Mouse (Mus musculus): Measurements from ENCODE around the gene Crybb1.

Crybb1 gene

DNA sequence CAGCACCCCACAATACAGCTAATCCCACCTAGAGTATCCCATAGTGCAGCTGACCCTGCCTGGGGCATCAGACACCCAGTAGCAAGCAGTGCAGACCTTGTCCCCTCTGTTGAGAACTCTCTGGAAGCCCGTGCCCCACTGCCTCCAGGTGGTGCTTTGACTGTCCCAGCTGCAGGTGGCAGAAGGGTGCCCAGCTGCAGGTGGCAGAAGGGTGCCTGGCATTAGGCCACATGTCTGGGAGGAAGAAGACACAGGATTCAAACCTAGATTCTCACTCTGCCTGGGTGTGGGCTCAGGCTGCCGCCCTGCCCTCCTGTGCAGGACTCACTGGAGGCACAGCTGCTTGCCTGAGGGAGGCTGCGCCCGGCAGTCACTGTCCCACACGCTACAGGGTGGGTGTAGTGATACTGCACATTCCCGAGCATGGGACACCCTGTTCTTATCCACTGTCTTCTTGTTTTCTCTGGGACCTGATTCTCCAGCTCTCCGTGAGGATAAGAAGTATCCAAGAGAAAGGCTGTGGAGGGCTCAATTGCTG, 30.0 kb downstream of the Crybb1 start:
- in situ Hi-C loops (cut with MboI, MseI), result no loop called here

DNA sequence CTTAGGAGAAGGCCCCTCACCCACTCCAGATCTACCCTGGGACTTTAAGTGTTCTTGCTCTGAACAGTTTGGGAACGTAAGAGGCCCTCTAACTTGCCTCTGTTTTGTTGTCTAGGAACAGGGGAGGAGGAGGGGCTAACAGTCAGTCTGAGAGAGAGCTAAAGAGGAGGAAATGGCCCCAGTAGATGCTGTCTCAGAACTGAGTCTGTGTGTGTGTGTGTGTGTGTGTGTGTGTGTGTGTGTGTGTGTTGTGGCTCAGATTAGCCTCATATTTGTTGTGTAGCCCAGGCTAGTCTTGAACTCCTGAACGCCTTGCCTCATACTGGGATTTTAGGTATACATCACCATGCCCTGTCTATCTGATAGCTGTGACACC, 31.0 kb downstream of the Crybb1 start:
- in situ Hi-C loops (cut with MboI, MseI), result no loop called here

DNA sequence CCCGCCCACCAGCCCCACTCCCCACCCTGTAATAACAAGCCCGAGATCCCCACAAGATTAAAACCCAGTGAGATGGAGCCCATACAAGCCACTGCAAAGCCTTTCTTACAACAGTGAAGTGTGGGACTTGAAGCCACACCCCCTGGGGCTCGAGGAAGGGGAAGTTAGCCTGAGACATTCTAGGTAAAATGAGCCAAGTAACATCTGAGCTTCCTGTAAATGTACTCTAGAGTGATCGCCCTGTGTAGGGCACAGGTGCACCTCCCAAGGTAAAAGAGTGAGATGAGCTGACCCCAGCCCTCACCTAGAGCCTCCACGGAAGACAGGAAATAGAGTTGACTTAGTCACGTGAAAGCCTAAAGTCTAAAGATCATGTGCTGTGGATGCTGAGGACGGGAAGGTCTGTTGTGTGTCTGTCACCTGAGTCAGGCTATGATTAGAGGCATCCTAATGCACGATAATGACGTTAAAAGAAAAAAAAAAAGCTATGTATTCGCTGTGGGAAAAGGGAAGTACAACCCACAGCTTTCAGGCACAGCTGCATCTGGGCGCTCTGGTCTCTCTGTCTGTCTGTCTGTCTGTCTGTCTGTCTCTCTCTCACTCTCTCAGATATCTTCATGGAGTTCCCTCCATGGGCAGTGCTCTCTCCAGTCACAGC, 31.5 kb downstream of the Crybb1 start:
- in situ Hi-C loops (cut with MboI, MseI), result no loop called here

DNA sequence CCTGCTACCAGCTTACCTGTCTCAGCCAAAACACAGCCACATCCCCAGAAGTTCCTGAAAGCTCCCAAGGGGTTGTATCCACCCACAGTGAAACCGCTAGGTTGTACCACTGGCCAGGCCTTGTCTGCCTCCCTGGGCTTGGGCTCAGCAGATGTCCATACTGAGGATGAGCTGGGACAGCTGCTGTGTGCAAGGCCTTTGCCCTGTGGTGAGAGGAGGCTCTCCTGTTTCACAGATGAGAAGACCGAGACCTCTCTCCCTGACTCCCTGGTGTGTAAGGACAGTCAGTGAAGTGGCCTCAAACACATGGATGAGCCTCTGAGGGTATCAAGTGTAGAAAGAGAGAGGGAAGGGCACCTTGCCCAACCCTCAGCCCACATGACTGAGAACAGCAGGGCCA, 32.0 kb downstream of the Crybb1 start:
- in situ Hi-C loops (cut with MboI, MseI), result no loop called here

DNA sequence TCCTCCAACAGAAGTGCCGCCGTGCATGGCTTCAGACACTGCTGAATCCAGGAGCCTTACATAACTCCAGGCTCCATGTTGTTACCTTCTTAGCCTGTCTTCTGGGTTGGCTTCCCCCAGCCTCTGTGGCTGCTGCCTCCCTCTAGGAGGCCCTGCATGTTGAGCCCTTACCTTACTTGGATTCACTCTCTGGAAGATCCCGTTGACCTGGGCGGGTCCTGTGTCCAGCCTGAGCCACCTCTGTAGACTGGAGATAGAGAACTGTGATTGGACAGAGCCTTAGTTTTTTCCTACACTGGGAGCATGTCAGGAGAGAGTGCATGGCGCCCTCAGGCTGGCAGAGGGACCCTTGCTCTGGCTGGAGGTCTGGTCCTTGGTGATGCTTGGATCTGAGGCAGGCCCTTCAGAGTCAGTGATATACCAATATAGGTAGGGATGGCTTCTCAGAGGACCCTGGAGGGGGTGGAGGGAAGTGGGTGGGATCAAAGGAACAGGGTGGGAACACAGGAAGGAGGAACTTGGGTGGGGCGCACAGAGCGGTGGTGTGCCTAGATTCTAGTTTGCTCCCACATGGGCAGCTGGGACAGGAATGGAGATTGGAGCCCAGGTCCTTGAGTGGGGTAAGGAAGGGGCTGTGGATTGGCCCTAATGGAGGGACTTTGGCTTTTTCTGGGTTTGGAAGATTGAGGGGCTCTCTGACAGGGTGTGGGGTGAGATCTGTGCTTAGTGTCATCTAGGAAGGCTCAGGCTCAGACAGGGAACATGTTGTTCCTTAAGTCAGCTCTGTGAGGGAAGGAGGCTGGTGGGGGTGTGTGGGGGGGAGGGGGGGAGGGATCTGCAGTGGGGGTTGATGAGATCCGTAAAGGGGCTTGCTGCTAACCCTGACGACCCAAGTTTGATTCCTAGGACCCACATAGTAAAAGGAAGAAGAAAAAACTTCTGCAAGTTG, 32.9 kb downstream of the Crybb1 start:
- in situ Hi-C loops (cut with MboI, MseI), result no loop called here

DNA sequence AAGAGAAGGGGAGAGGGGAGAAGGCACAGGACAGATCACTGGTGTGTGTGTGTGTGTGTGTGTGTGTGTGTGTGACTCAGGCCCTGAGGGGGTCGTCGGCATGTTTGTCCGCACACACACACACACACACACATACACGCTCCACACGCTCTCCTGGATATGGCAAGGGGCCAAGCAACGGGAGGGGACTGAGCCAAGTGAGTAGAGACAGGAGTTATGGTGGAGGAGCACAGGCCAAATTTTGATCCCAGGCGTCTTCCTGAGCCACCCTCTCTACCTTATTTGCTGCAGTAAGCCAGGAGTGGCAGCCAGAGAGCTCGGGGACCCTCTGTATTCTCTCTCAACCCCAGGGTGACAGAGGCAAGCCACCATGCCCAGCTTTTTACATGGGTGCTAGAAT, 33.6 kb downstream of the Crybb1 start:
- in situ Hi-C loops (cut with MboI, MseI), result no loop called here

DNA sequence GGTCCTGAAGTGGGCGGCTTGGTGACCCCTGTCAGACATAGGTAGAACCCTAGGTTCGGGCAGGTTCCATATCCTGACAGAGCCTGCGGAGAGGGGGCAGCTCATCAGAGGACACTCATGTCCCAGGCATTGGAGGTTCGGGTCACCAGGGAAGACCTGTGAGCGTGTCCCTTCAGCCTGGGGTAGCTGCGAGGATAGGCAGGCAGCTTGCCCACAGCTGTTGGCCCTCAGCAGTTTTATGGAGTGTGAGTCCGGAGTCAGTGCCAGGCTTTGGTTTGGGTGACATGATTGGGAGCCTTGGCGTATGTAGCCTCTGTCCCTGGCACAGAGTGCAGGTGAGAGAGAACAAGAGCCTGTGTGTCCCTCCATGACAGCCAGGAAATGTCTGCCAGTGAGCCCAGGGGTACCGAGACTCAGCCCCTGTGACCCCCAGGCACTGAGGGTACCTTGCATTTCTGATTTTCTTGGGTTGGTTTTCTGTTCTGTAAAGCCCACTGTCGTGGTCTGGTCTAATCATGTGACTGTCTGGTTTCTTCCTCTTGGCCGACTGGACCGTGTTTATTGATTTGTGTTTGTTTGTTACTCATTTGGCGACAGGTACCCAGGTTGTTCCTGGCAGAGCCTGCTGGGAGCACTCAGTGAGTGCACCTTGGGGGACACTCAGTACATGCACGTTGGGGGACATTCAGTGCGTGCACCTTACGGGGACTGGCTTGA, 34.4 kb downstream of the Crybb1 start:
- in situ Hi-C loops (cut with MboI, MseI), result no loop called here

DNA sequence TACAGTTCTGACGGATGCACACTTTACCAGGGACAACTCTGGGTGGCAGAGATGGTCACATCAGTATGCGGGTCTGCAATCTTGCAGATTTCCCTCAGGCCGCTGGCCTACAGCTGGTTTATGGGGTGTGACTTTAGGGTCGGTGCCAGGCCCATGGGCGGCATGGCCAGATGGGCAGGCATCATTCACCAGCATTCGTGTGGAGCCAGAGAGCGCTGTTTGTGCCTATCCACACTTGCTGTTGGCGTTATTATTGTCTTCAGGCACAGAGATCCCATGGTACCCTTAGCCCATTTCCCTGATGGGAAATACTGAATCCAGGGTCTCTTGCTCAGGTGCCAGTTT, 34.9 kb downstream of the Crybb1 start:
- in situ Hi-C loops (cut with MboI, MseI), result no loop called here

DNA sequence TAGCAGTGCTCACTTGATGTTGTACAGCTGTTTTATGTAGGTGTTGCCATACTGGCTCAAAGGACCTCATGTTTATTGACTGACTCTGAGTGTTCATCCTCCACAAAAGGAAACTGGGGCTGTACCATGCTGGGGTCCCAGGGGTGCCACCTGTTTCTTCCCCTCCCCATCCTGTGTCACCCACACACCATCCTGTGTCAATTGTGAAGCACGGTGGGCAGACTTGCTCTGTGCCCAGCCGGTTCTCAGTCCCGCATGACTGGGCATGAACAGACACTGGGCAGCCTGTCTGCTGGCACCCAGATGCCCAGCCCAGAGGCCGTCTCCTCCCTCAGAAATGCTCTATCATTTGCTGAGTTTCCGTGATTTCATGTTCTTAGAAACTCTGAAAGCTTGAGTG, 36.3 kb downstream of the Crybb1 start:
- in situ Hi-C loops (cut with MboI, MseI), result no loop called here

DNA sequence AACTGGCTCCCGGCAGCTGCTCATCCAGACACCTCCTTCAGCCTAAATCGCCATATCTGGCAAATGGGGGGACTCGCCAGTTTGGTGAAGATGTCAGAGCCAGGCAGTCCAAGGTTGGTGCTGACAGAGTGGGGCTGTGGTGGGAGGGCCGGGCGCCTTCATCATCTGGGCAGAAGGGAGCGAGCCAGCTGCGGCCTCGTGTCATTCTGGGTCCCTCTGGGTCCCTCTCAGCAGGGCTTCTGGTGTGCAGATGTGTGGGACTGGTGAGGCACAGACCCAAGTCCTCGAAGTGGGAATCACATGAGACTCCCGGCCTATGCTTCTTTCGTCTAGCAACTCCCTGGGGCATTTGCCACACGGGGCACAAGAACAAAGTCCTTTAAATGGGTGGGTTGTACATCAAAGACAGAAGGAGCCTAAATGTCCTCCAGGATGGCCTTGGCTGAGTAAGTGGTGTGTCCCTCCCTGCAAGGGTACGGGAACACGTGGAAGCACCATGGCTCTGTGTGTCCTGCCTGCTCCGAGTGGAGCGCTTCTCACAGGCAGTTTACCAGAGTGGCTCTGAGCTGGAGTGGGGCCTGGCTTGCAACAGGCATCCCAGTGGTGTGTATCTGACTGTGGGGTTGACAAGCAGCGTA, 36.8 kb downstream of the Crybb1 start:
- in situ Hi-C loops (cut with MboI, MseI), result no loop called here

DNA sequence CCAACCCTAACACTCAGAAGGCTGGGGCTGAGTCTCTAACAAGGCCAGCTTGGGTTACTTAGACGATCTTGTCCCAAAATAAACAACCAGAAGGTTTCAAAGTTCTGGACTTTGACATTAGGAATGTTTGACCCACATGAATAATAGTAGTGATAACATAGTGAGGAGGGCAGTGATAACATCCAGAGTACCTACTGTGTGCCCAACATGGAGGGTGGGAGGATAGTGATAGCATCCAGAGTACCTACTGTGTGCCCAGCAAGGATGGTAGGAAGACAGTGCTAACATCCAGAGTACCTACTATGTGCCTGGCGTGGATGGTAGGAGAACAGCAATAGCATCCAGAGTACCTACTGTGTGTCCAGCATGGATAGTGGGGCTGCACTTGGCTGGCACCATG, 38.2 kb downstream of the Crybb1 start:
- in situ Hi-C loops (cut with MboI, MseI), result no loop called here

DNA sequence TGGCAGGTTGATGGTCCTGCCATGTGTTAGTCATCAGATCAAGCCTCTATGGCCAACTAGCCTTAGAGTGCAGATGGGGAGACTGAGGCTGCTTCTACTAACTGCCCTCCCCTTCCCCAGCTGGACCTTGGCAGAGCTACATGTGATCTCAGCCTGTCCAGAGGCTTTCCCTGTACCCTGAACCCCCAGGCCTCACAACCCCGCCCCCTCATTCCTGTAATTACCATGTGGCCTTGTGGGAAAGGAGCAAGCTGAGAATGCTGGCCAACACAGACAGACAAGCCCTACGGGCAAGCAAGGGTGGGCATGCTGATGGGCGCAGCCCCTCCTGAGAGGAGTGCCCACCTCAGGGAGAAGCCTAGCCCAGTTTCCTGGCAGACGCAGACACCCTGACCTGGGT, 39.1 kb downstream of the Crybb1 start:
- in situ Hi-C loops (cut with MboI, MseI), result no loop called here

DNA sequence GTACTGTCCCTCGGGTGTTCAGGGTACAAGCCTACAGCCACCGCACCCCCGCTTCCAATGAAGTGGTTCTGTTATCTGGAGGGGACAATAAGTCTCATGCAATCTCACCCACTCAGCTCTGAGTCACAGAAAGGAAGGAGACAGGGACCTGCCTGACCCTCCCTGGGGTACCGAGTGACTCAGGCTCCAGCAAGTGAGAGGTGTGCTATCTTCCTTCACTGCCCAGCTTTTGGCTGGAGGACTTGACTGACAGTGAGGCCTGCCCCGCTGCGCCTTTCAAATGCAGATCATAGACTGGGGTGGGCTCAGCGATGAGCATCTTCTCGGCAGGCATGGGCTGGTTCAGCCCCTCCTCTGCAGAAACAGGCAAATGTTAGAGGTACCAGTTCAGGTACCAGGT, 39.5 kb downstream of the Crybb1 start:
- in situ Hi-C loops (cut with MboI, MseI), result no loop called here

DNA sequence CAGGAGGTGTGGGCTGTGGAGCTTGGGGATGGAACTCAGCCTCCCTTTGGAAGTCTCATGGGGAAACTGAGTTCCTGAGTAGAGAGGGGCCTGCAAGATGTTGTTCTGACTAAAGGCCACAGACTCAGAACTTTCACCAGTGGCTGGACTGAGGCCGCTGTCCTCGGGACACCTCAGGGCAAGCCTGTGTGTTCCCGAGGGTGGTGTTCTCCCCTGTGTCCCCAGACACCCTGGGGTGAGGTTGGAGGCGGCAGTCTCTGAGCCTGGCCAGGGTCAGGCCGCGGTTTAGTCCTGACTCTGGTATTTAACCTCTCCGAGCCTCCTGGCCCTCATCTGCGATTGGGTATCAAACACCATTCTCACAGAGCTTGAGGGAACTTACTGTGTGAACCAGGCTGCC, 39.9 kb downstream of the Crybb1 start:
- in situ Hi-C loops (cut with MboI, MseI), result no loop called here

DNA sequence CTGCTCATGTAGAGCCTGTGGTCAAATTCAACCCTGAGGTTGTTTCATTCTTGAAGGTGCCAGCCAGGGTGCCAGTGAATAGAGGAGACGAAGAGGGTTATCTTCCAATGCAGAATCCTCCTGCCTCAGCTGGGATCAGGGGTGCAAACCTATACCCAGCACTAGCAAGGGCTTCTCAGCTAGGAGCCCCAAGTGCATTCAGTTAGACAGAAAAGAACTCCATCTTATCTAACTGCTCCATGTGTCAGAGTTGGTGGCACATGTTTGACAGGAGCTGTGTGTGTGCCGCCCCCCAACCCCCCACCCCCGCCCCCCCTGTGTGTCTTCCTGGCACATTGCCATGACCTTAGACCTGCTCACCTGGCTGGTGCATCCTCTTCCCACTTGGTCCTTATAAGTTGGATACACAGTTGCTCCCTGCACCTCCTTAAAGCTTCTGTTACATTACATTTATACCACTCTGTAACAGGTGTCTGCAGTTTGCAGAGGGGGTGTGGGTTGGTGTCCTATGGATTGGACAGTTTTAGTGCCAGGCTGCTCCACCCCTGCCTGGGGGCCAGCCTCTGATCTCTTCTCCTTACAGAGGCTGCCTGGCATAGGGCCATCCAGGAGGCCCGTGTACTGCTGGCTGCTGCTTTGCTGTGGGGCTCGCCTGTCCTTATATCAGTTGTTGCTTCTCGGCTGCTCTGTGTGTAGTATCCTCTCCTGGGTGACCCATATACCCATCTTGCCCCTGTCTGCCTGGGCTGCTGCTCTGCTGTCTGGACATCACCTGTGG, 41.0 kb downstream of the Crybb1 start:
- in situ Hi-C loops (cut with MboI, MseI), result no loop called here

DNA sequence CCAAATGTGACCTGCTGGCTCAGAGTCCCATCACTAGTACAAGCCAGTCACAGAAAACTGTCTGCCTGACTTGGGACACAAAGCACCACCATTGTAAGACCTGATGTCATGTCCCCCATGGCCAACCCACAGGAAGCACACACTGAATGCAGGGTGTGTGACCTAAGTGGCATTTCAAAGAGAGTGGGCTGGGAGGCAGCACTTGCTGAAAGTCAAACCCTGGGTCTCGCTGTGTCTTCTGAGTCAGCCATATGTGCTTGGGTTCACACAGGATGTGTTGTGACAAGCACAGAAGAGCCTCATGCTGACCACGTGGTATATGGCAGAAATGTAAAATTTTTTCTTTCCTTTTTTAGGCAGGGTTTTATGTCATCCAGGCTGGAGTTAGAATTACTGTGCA, 41.6 kb downstream of the Crybb1 start:
- in situ Hi-C loops (cut with MboI, MseI), result no loop called here

DNA sequence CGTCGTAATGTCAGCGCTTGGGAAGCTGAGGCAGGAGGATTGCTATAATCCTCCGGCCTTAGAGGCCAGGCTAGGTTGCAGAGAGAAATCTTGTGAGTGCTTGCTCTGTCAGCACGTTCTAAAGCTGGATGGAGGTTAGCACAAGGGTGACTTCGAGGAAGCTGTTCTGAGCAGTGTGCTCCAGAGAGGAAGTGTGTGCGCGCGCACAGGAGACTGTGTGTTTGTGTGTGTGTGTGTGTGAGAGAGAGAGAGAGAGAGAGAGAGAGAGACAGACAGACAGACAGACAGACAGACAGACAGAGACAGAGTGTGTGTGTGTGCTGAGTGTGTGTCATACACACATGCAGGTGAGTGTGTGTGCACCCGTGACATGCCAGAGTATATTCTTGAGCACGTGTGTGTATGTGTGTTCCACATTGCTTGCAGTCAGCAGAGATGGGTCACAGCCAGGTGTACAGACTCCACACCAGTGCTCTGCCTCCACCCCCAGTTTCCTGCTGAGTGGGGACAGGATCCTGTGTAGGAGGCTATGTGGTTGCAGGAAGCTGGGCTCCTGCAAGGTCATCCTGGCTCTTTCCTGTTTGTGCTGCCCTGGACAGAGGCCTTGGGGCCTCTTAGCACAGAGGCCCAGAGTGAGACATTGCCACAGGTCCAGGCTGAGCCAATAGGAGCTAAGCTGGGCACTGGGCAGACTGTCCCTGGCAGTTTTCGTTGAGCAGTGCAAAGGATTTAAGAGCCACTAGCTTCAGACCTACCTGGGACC, 42.8 kb downstream of the Crybb1 start:
- in situ Hi-C loops (cut with MboI, MseI), result no loop called here

DNA sequence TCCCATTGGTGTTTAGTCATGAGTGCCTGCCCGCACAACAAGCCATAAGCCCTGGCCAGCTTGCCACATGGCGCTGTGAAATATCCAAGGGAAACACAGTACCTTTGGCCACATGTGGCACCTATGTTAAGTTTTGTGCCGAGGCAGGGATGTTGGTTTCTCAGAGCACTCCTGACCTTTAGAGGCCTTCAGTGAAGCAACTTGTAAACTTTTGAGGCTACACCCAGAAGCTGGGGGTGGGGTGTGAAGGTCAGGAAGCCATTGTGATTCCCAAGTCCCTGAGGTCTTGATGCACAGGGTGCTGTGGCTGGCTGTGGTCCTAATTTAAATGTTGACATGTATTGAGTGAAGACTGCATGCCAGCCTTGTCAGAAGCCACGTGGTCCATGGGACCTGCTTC, 43.8 kb downstream of the Crybb1 start:
- in situ Hi-C loops (cut with MboI, MseI), result no loop called here

DNA sequence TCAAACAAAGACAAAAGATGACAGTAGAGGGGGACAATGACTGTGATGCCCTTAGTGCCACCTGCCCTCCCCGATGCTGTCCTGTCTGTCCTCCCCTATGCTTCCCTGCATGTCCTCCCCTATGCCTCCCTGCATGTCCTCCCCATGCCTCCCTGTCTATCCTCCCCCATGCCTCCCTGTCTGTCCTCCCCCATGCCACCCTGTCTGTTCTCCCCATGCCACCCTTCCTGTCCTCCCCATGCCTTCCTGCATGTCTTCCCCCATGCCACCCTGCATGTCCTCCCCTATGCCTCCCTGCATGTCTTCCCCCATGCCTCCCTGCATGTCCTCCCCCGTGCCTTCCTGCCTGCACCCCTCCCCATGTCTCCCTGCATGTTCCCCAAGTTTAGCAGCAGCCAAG, 44.5 kb downstream of the Crybb1 start:
- in situ Hi-C loops (cut with MboI, MseI), result no loop called here

DNA sequence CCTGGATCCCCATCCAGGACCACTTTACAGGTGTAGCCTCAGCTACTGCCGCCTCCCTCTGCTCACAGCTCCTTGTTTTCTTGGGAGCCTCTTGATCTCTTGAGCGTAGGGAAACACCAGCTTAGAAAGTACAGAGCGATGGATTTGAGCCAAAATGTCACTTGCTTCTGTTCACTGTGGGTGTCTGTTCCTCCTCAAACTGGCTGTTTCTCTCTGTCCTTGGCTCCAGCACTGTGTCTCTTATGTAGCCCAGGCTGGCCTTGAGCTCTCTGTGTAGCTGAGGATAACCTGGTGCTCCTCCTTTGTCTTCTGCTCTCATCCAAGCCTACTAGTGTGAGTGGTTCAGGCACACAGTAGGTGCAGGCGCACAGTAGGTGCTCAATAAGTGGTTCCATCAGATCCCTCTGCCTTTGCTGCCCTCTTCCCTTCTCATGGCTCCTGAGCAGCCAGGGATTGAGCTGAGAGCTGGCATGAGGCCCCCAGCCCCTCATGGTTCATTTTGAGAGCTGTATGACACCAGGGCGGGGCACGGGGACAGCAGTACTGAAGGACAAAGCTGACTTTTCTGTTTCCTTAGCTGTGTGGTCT, 45.2 kb downstream of the Crybb1 start:
- in situ Hi-C loops (cut with MboI, MseI), result no loop called here

Measured in T-helper 17 cell (primary cell).